Comparison of ENCODE assay signal across 12 mouse cellular contexts in the genomic region with DNA sequence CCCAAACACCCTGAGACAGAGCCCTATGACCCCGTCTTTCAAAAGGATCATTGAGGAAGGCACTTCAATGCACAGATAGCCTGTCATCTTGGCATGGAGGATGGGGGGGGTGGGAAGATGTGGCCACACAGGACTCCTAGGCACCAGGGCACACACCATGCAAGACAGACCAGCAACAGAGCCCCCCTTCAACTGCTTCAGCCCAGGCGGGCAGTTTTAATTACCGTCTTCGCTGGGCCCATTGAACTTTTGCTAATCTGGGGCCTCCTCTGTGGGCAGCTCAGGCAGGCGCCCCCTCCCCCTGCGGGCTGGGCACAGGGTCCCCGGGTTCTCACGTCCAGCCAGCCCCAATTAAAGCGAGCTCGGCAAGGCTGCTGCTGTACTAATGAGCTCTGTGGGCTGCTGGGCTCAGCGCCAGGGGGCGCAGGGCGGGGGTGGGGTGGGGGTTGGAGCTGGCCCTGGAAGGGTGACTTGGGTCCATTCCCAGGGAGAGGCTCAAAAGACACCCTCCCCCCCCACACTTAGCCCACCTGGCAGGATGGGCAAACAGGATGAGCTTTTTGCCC. TPM values are rescaled to one million over a fixed set of nuclear protein-coding genes. Genes with fewer than 3 reads are reported as not detected.
A peak's percentile ranks its signal among the peaks of the same experiment; 100 is the strongest.
DNase-seq lines count a peak whose midpoint lies in the region; ATAC-seq and TF ChIP-seq lines count a peak whose summit lies in the region.
"Had no signal": no experiment of that assay in that cellular context is flagged by ENCODE, and none has a peak within 500 bp of the region (broad histone marks: within the 10 kb centered on the region; RNA-seq: fewer than 3 reads in every experiment).

No protein-coding gene starts in this region.

- H3K4me2 ChIP-seq in lung, embryonic 16.5 days (ENCODE audit: low read depth, low read length), result peak overlapping the region; percentile 30; the same call in 1 of the 2 replicates
- no peak overlapping the region for H3K4me2 ChIP-seq in hindbrain, embryonic 12.5 days (replicated peaks)
- no peak overlapping the region for H3K4me2 ChIP-seq in limb, embryonic 12.5 days
- H3K4me2 ChIP-seq in stomach, embryonic 14.5 days (replicated peaks; ENCODE audit: low read depth, low read length), result 0 out of 2 replicates have a peak overlapping the region, but pooled peaks have one; percentile 10
- no peak overlapping the region for H3K4me2 ChIP-seq in heart, embryonic 11.5 days
- H3K4me2 ChIP-seq: liver, embryonic 12.5 days had no signal

- TF ChIP-seq EP300 in heart, adult 2 months (IDR thresholded peaks at IDR 0.05; ENCODE audit: insufficient read depth, low read depth, low read length), result no peak

- no peaks in the 10 kb centered on the region for H3K9me3 ChIP-seq in lung, embryonic 16.5 days (ENCODE audit: control insufficient read depth, low read length)
- no peaks in the 10 kb centered on the region for H3K9me3 ChIP-seq in hindbrain, embryonic 12.5 days (replicated peaks)
- no peaks in the 10 kb centered on the region for H3K9me3 ChIP-seq in limb, embryonic 12.5 days
- H3K9me3 ChIP-seq in stomach, embryonic 14.5 days (ENCODE audit: control insufficient read depth, low read depth, low read length), result no peaks in the 10 kb centered on the region
- H3K9me3 ChIP-seq in heart, embryonic 11.5 days (replicated peaks; ENCODE audit: control insufficient read depth, low read length), result no peaks in the 10 kb centered on the region
- H3K9me3 ChIP-seq: liver, embryonic 12.5 days had no signal

- 23% methylated on average over 13 of the region's 13 CpGs for WGBS in lung, embryonic 16.5 days
- 22% methylated on average over 13 of the region's 13 CpGs for WGBS in hindbrain, embryonic 12.5 days
- WGBS in limb, embryonic 12.5 days, result 12% methylated on average over 13 of the region's 13 CpGs
- 31% methylated on average over 13 of the region's 13 CpGs for WGBS in stomach, embryonic 14.5 days
- 39% methylated on average over 13 of the region's 13 CpGs for WGBS in heart, embryonic 11.5 days (ENCODE audit: insufficient replicate concordance)
- 55% methylated on average over 13 of the region's 13 CpGs for WGBS in heart, adult 2 months

- TF ChIP-seq POLR2A in heart, adult 2 months (IDR thresholded peaks at IDR 0.05; ENCODE audit: insufficient read depth, low read depth, low read length), result no peak

- H3K4me1 ChIP-seq in lung, embryonic 16.5 days (replicated peaks; ENCODE audit: control insufficient read depth, insufficient read depth, low read length), result peaks cover 64% of the 10 kb centered on the region
- peaks cover 64% of the 10 kb centered on the region for H3K4me1 ChIP-seq in hindbrain, embryonic 12.5 days
- H3K4me1 ChIP-seq in limb, embryonic 12.5 days (replicated peaks), result peaks cover 78% of the 10 kb centered on the region
- peaks cover 45% of the 10 kb centered on the region for H3K4me1 ChIP-seq in stomach, embryonic 14.5 days (ENCODE audit: control insufficient read depth, insufficient read depth, low read length)
- peaks cover 31% of the 10 kb centered on the region for H3K4me1 ChIP-seq in heart, embryonic 11.5 days (ENCODE audit: control insufficient read depth, insufficient read depth, low read length)
- no peaks in the 10 kb centered on the region for H3K4me1 ChIP-seq in heart, adult 2 months (ENCODE audit: control insufficient read depth, insufficient read depth, low read length)

- no peaks in the 10 kb centered on the region for H3K79me2 ChIP-seq in heart, adult 2 months (replicated peaks; ENCODE audit: control insufficient read depth, insufficient read depth, low read length)

- intact Hi-C loops in heart, adult 2 months (cut with DNase I), result loop anchor here (2.0 kb wide), 1 partner anchor 23 kb away; a partner anchor contains a TSS

- no peak for ATAC-seq in lung, embryonic 16.5 days (ENCODE audit: low read depth)
- ATAC-seq in hindbrain, embryonic 12.5 days (ENCODE audit: low FRiP score), result peak; percentile 28; the same call in 1 of the 2 replicates
- no peak for ATAC-seq in limb, embryonic 12.5 days (ENCODE audit: insufficient number of reproducible peaks, insufficient read depth, low FRiP score, low TSS enrichment, low read depth)
- no peak for ATAC-seq in stomach, embryonic 14.5 days (ENCODE audit: insufficient number of reproducible peaks, insufficient read depth, low FRiP score, low read depth)
- no peak for ATAC-seq in heart, embryonic 11.5 days (replicated peaks; ENCODE audit: insufficient number of reproducible peaks, low FRiP score, low TSS enrichment)
- ATAC-seq: liver, embryonic 12.5 days had no signal

- no peak for TF ChIP-seq CTCF in heart, adult 2 months (IDR thresholded peaks at IDR 0.05)

- no peak for DNase-seq in lung, postnatal 36 days
- DNase-seq in heart, adult 2 months, result no peak
- DNase-seq in liver, result no peak
- DNase-seq: adrenal gland, adult 2 months; gastrocnemius, postnatal 14 days; kidney, adult 11 months had no signal

- peak overlapping the region; percentile 98 for H3K27ac ChIP-seq in lung, embryonic 16.5 days (ENCODE audit: low read length)
- peak overlapping the region; percentile 36 for H3K27ac ChIP-seq in hindbrain, embryonic 12.5 days
- H3K27ac ChIP-seq in limb, embryonic 12.5 days, result peak overlapping the region; percentile 67
- H3K27ac ChIP-seq in stomach, embryonic 14.5 days (ENCODE audit: low read length), result peak overlapping the region; percentile 95; the same call in 1 of the 2 replicates
- no peak overlapping the region for H3K27ac ChIP-seq in heart, embryonic 11.5 days (ENCODE audit: low read depth, low read length)
- H3K27ac ChIP-seq in heart, adult 2 months, result no peak overlapping the region
- H3K27ac ChIP-seq: liver, embryonic 12.5 days had no signal

- H3K9ac ChIP-seq in lung, embryonic 16.5 days (ENCODE audit: low read length), result peak overlapping the region; percentile 53
- no peak overlapping the region for H3K9ac ChIP-seq in hindbrain, embryonic 12.5 days
- no peak overlapping the region for H3K9ac ChIP-seq in limb, embryonic 12.5 days (replicated peaks)
- no peak overlapping the region for H3K9ac ChIP-seq in stomach, embryonic 14.5 days (replicated peaks; ENCODE audit: low read depth, low read length)
- H3K9ac ChIP-seq in heart, embryonic 11.5 days (ENCODE audit: low read depth, low read length), result no peak overlapping the region
- H3K9ac ChIP-seq in heart, adult 2 months (ENCODE audit: low read depth, low read length), result no peak overlapping the region
- H3K9ac ChIP-seq: liver, embryonic 12.5 days had no signal

- H3K36me3 ChIP-seq in lung, embryonic 16.5 days (ENCODE audit: control insufficient read depth, insufficient read depth, low read length), result no peaks in the 10 kb centered on the region
- H3K36me3 ChIP-seq in hindbrain, embryonic 12.5 days, result no peaks in the 10 kb centered on the region
- no peaks in the 10 kb centered on the region for H3K36me3 ChIP-seq in limb, embryonic 12.5 days
- H3K36me3 ChIP-seq in stomach, embryonic 14.5 days (ENCODE audit: control insufficient read depth, insufficient read depth, low read length), result no peaks in the 10 kb centered on the region
- H3K36me3 ChIP-seq in heart, embryonic 11.5 days (ENCODE audit: control insufficient read depth, insufficient read depth, low read length), result no peaks in the 10 kb centered on the region
- no peaks in the 10 kb centered on the region for H3K36me3 ChIP-seq in heart, adult 2 months (ENCODE audit: control insufficient read depth, insufficient read depth, low read length)
- H3K36me3 ChIP-seq: liver, embryonic 12.5 days had no signal

- H3K4me3 ChIP-seq in lung, embryonic 16.5 days (ENCODE audit: low read length), result no peak overlapping the region
- H3K4me3 ChIP-seq in hindbrain, embryonic 12.5 days, result no peak overlapping the region
- no peak overlapping the region for H3K4me3 ChIP-seq in limb, embryonic 12.5 days (replicated peaks)
- no peak overlapping the region for H3K4me3 ChIP-seq in stomach, embryonic 14.5 days (ENCODE audit: low read depth, low read length)
- H3K4me3 ChIP-seq in heart, embryonic 11.5 days (ENCODE audit: low read depth, low read length), result no peak overlapping the region
- H3K4me3 ChIP-seq in heart, adult 2 months, result no peak overlapping the region
- H3K4me3 ChIP-seq: liver, embryonic 12.5 days had no signal

- H3K27me3 ChIP-seq in lung, embryonic 16.5 days (ENCODE audit: control insufficient read depth, insufficient read depth, low read depth, low read length), result no peaks in the 10 kb centered on the region; the same call in 1 of the 2 replicates
- peaks cover 76% of the 10 kb centered on the region for H3K27me3 ChIP-seq in hindbrain, embryonic 12.5 days
- peaks cover 47% of the 10 kb centered on the region for H3K27me3 ChIP-seq in limb, embryonic 12.5 days
- no peaks in the 10 kb centered on the region for H3K27me3 ChIP-seq in stomach, embryonic 14.5 days (ENCODE audit: control insufficient read depth, insufficient read depth, low read length)
- peaks cover 32% of the 10 kb centered on the region for H3K27me3 ChIP-seq in heart, embryonic 11.5 days (ENCODE audit: control insufficient read depth, insufficient read depth, low read length)
- H3K27me3 ChIP-seq in heart, adult 2 months (ENCODE audit: control insufficient read depth, insufficient read depth, low read length), result no peaks in the 10 kb centered on the region

RNA-seq across cellular contexts. Expression of a gene that starts 23.4 kb away (rescaled TPM):
- 64.4 and 67.2 TPM in 2 replicates for polyA plus RNA-seq in lung, embryonic 16.5 days (2015; fragmentation: Nextera tagmentation; extraction: Ambion mirVana)
- polyA plus RNA-seq in hindbrain, embryonic 12.5 days (2016; fragmentation: Nextera tagmentation; extraction: Ambion mirVana), result 63.6 and 68.4 TPM in 2 replicates
- 24.5 and 28.0 TPM in 2 replicates for polyA plus RNA-seq in limb, embryonic 12.5 days (2016; fragmentation: Nextera tagmentation; extraction: Ambion mirVana)
- polyA plus RNA-seq in stomach, embryonic 14.5 days (2014; fragmentation: Nextera tagmentation; extraction: Ambion mirVana), result 23.5 and 27.2 TPM in 2 replicates
- 4.4 and 4.9 TPM in 2 replicates for polyA plus RNA-seq in heart, embryonic 11.5 days (2014; fragmentation: Nextera tagmentation; extraction: Ambion mirVana)
- total RNA-seq in heart, adult 2 months (2021), result 10 to 100 TPM in 1 of 2 experiments, 1 to 10 TPM in 1; 8.6 to 10.1 TPM
- polyA plus RNA-seq in heart, adult 2 months (2012; rRNA removed), result 15.1 and 15.4 TPM in 2 replicates

RNA-seq across cellular contexts. Expression of a gene that starts 39.8 kb away (rescaled TPM):
- polyA plus RNA-seq in lung, embryonic 16.5 days (2015; fragmentation: Nextera tagmentation; extraction: Ambion mirVana), result 41.0 and 41.8 TPM in 2 replicates
- 33.3 and 33.8 TPM in 2 replicates for polyA plus RNA-seq in hindbrain, embryonic 12.5 days (2016; fragmentation: Nextera tagmentation; extraction: Ambion mirVana)
- polyA plus RNA-seq in limb, embryonic 12.5 days (2016; fragmentation: Nextera tagmentation; extraction: Ambion mirVana), result 41.9 and 42.8 TPM in 2 replicates
- polyA plus RNA-seq in stomach, embryonic 14.5 days (2014; fragmentation: Nextera tagmentation; extraction: Ambion mirVana), result 36.3 and 39.8 TPM in 2 replicates
- 41.5 and 42.3 TPM in 2 replicates for polyA plus RNA-seq in heart, embryonic 11.5 days (2014; fragmentation: Nextera tagmentation; extraction: Ambion mirVana)
- 10 to 100 TPM; 19.3 to 21.8 TPM for total RNA-seq in heart, adult 2 months (2021)
- polyA plus RNA-seq in heart, adult 2 months (2012; rRNA removed), result 40.1 and 49.0 TPM in 2 replicates

RNA-seq across cellular contexts. Expression of a gene that starts 40.1 kb away (rescaled TPM):
- 190 and 214 TPM in 2 replicates for polyA plus RNA-seq in lung, embryonic 16.5 days (2015; fragmentation: Nextera tagmentation; extraction: Ambion mirVana)
- polyA plus RNA-seq in hindbrain, embryonic 12.5 days (2016; fragmentation: Nextera tagmentation; extraction: Ambion mirVana), result 161 TPM in 2 replicates
- 258 and 275 TPM in 2 replicates for polyA plus RNA-seq in limb, embryonic 12.5 days (2016; fragmentation: Nextera tagmentation; extraction: Ambion mirVana)
- polyA plus RNA-seq in stomach, embryonic 14.5 days (2014; fragmentation: Nextera tagmentation; extraction: Ambion mirVana), result 168 and 174 TPM in 2 replicates
- 171 and 186 TPM in 2 replicates for polyA plus RNA-seq in heart, embryonic 11.5 days (2014; fragmentation: Nextera tagmentation; extraction: Ambion mirVana)
- 1 to 10 TPM; 1.4 to 3.1 TPM for total RNA-seq in heart, adult 2 months (2021)
- 1.8 and 2.6 TPM in 2 replicates for polyA plus RNA-seq in heart, adult 2 months (2012; rRNA removed)

RNA-seq across cellular contexts. Expression of a gene that starts 45.7 kb away (rescaled TPM):
- 242 and 259 TPM in 2 replicates for polyA plus RNA-seq in lung, embryonic 16.5 days (2015; fragmentation: Nextera tagmentation; extraction: Ambion mirVana)
- polyA plus RNA-seq in hindbrain, embryonic 12.5 days (2016; fragmentation: Nextera tagmentation; extraction: Ambion mirVana), result 182 and 186 TPM in 2 replicates
- 307 and 311 TPM in 2 replicates for polyA plus RNA-seq in limb, embryonic 12.5 days (2016; fragmentation: Nextera tagmentation; extraction: Ambion mirVana)
- 223 TPM in 2 replicates for polyA plus RNA-seq in stomach, embryonic 14.5 days (2014; fragmentation: Nextera tagmentation; extraction: Ambion mirVana)
- polyA plus RNA-seq in heart, embryonic 11.5 days (2014; fragmentation: Nextera tagmentation; extraction: Ambion mirVana), result 162 and 166 TPM in 2 replicates
- total RNA-seq in heart, adult 2 months (2021), result 10 to 100 TPM; 10.6 to 12.7 TPM
- polyA plus RNA-seq in heart, adult 2 months (2012; rRNA removed), result 7.7 and 13.8 TPM in 2 replicates

Comparison
In these comparisons a context has a peak if more than half of its experiments do, and no peak if none do; other contexts are left out.
1. RNA of a gene that starts 40.1 kb away (polyA plus RNA-seq): 258 to 275 TPM in limb, embryonic 12.5 days, 190 to 214 TPM in lung, embryonic 16.5 days, 168 to 174 TPM in stomach, embryonic 14.5 days, 171 to 186 TPM in heart, embryonic 11.5 days and 161 TPM in hindbrain, embryonic 12.5 days; 1.8 to 2.6 TPM in heart, adult 2 months; every median in the first group is over 10 times any median in the second.
2. H3K27ac ChIP-seq: peak in lung, embryonic 16.5 days (single experiment), hindbrain, embryonic 12.5 days (single experiment), limb, embryonic 12.5 days (single experiment) and stomach, embryonic 14.5 days (single experiment); none in heart, embryonic 11.5 days (single experiment) and heart, adult 2 months (single experiment).
3. H3K4me2 ChIP-seq: peak in lung, embryonic 16.5 days (single experiment) and stomach, embryonic 14.5 days (single experiment); none in hindbrain, embryonic 12.5 days (single experiment), limb, embryonic 12.5 days (single experiment) and heart, embryonic 11.5 days (single experiment).